Mouse (Mus musculus) small intestine, adult 2 months (tissue): ENCODE measurements around the gene Zfp324. TPM values are rescaled to one million over a fixed set of nuclear protein-coding genes. Genes with fewer than 3 reads are reported as not detected.
"Not testable (repeated sequence)": the region's sequence is repeated elsewhere in the genome, so short reads cannot be mapped to it uniquely, and the experiment has no call there.

Experiments
- H3K27ac ChIP-seq: fragments of 200-500 bp; 2 replicates; pipeline ENCODE4 v1.5.1; 2012; ENCODE audit warnings: low read depth, low read length, control low read depth, inconsistent platforms; ENCODE audit not compliant: insufficient read depth
- H3K27me3 ChIP-seq: fragments of 200-500 bp; 2 replicates; pipeline ENCODE4 v1.6.1; 2012; ENCODE audit warnings: mild to moderate bottlenecking, moderate library complexity, low read length, inconsistent platforms; ENCODE audit not compliant: control insufficient read depth, insufficient read depth
- H3K36me3 ChIP-seq: fragments of 200-500 bp; 2 replicates; pipeline ENCODE4 v1.6.1; 2012; ENCODE audit warnings: mild to moderate bottlenecking, low read length, control low read depth, inconsistent platforms; ENCODE audit not compliant: control insufficient read depth, insufficient read depth
- H3K4me1 ChIP-seq: fragments of 200-500 bp; 2 replicates; pipeline ENCODE4 v1.6.1; 2012; ENCODE audit warnings: low read length, inconsistent platforms, mixed read lengths; ENCODE audit not compliant: control insufficient read depth, insufficient read depth, insufficient read length
- H3K4me3 ChIP-seq: fragments of 200-500 bp; 2 replicates; pipeline ENCODE4 v1.5.1; 2012; ENCODE audit warnings: low read depth, mild to moderate bottlenecking, control low read depth, inconsistent platforms, low read length, moderate library complexity
- CTCF ChIP-seq: fragments of 200-500 bp; IDR thresholded peaks from 2 replicates; pipeline ENCODE4 v1.5.1; 2012; ENCODE audit warnings: low read depth, mild to moderate bottlenecking, control low read depth, inconsistent platforms, low read length, moderate library complexity, mixed read lengths; ENCODE audit not compliant: insufficient replicate concordance, insufficient read length; ENCODE audit errors: extremely low read depth
- POLR2A ChIP-seq: fragments of 200-500 bp; IDR thresholded peaks from 2 replicates; pipeline ENCODE4 v1.6.1; 2012; ENCODE audit warnings: low read depth, mild to moderate bottlenecking, control low read depth, inconsistent platforms, low read length, moderate library complexity
- WGBS: fragments of 180-500 bp; shearing (Covaris S2); methylation state at CpG from one replicate; pipeline ENCODE4 v1.1.7; 2018; 5-methylcytosine and 5-hydroxymethylcytosine counted together
- polyA plus RNA-seq: library from polyadenylated mRNA; depleted of rRNA; stranded (reverse); fragments of >200 nt; gene quantifications from 2 replicates; pipeline ENCODE4 v1.2.3, GENCODE M21; 2012; rRNA removed

Gene Zfp324
- polyA plus RNA-seq: 3.1 and 3.5 TPM in 2 replicates

- H3K36me3 ChIP-seq: peaks cover 13% of the 10 kb centered on the region
- peak within 1 kb of the TSS; percentile 85 for H3K27ac ChIP-seq
- under 1% methylated on average over 23 of the region's 23 CpGs for WGBS
- H3K4me1 ChIP-seq: peaks cover 10% of the 10 kb centered on the region; the same call in 1 of the 2 replicates
- H3K4me3 ChIP-seq: peak within 1 kb of the TSS; percentile 79
- H3K27me3 ChIP-seq: no peaks in the 10 kb centered on the region
- TF ChIP-seq CTCF (no peak), POLR2A (peak; percentile 61)
Observed at GRCm38 (mm10) chr7:12965678-12966091, at the start of gene Zfp324. TSS of gene Zfp324 (plus strand) at chr7:12965838.

DNA sequence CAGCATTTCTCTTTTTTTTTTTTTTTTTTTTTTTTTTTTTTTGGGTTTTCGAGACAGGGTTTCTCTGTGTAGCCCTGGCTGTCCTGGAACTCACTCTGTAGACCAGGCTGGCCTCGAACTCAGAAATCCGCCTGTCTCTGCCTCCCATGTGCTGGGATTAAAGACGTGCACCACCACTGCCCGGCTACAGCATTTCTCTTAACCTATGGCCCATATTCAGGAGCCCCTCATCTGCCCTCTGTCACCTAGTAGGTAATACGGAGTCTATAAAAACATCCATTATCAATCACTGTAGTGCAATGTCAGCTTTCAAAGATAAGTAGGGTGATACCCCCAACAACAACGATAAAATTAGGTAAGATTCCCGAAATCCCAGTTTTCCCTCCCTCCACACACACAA is 45.1 kb upstream of the Zfp324 start:
- not testable (repeated sequence) for H3K27me3 ChIP-seq, H3K4me1 ChIP-seq, H3K27ac ChIP-seq, H3K4me3 ChIP-seq
- H3K36me3 ChIP-seq: peaks cover 19% of the 10 kb centered on the region
- WGBS: 70% methylated on average over 7 of the region's 8 CpGs

- Histone ChIP-seq H3K4me1 (no peaks in the 10 kb centered on the region; the same call in 1 of the 2 replicates), H3K4me3 (peak overlapping the region; percentile 83)
- 0% methylated on average over 3 of the region's 3 CpGs for WGBS
Observed at GRCm38 (mm10) chr7:12921318-12921704, 44.3 kb upstream of the Zfp324 start.

GRCm38 (mm10) chr7:12921705-12922465 is 43.8 kb upstream of the Zfp324 start, which contains the start of gene Rps5:
TSS of gene Rps5 (plus strand) at chr7:12922290.
- no peaks in the 10 kb centered on the region for H3K27me3 ChIP-seq

More at GRCm38 (mm10) chr7:12921318-12921704, 44.3 kb upstream of the Zfp324 start:
- no peak for TF ChIP-seq POLR2A
- Histone ChIP-seq H3K27me3 (no peaks in the 10 kb centered on the region), H3K36me3 (peaks cover 28% of the 10 kb centered on the region), H3K27ac (peak overlapping the region; percentile 91)

DNA sequence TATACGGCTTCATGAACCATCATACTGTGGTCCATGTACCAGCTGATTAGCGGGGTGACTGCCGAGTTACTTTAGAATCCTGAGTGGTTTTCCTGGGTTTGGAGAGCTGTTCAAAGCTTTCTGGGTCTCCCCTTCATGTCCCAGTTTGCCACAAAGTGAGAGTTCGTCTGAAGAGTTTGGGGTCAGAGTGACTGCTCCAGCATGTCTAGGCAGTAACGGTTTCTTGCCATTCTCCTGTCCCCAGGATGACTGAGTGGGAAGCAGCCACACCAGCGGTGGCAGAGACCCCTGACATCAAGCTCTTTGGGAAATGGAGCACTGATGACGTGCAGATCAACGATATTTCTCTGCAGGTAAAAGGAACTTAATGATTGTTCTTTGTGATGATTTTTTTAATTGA is 42.9 kb upstream of the Zfp324 start:
- no peaks in the 10 kb centered on the region; the same call in 1 of the 2 replicates for H3K27me3 ChIP-seq
- WGBS: 2% methylated on average over 8 of the region's 8 CpGs
- H3K27ac ChIP-seq: no peak overlapping the region
- peaks cover 34% of the 10 kb centered on the region for H3K36me3 ChIP-seq
- no peak for TF ChIP-seq POLR2A
- no peak for TF ChIP-seq CTCF
- peak overlapping the region; percentile 88 for H3K4me3 ChIP-seq
- peaks cover 1% of the 10 kb centered on the region for H3K4me1 ChIP-seq

More at GRCm38 (mm10) chr7:12921705-12922465, 43.8 kb upstream of the Zfp324 start, which contains the start of gene Rps5:
- H3K27ac ChIP-seq: peak within 1 kb of the TSS; percentile 91
- under 1% methylated on average over 55 of the region's 55 CpGs for WGBS
- TF ChIP-seq POLR2A (peak; percentile 74), CTCF (peak; percentile 61)
- no peaks in the 10 kb centered on the region; the same call in 1 of the 2 replicates for H3K4me1 ChIP-seq
- H3K4me3 ChIP-seq: peak within 1 kb of the TSS; percentile 88
- H3K36me3 ChIP-seq: peaks cover 32% of the 10 kb centered on the region

DNA sequence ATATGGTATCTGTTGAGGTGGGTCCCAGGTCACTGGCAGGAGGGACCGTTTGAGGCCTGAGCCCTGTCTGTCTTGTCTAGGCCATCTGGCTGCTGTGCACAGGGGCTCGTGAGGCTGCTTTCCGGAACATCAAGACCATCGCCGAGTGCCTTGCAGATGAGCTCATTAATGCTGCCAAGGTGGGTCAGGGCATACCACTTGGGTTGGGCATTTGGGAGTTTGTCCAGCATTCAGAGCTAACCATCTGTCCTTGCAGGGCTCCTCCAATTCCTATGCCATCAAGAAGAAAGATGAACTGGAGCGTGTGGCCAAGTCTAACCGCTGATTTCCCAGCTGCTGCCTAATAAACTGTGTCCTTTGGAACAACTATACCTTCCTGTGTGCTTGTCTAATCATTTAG is 39.3 kb upstream of the Zfp324 start:
- Histone ChIP-seq H3K4me3 (no peak overlapping the region), H3K27me3 (no peaks in the 10 kb centered on the region; the same call in 1 of the 2 replicates), H3K36me3 (peaks cover 34% of the 10 kb centered on the region), H3K27ac (no peak overlapping the region), H3K4me1 (peaks cover 7% of the 10 kb centered on the region)
- TF ChIP-seq POLR2A: no peak
- TF ChIP-seq CTCF: no peak
- 61% methylated on average over 7 of the region's 7 CpGs for WGBS

GRCm38 (mm10) chr7:12927191-12927680 is 38.4 kb upstream of the Zfp324 start, which contains the start of gene Rnf225:
TSS of gene Rnf225 (plus strand) at chr7:12927416.
- TF ChIP-seq POLR2A: no peak
- TF ChIP-seq CTCF: no peak
- H3K36me3 ChIP-seq: peaks cover 34% of the 10 kb centered on the region
- peak within 1 kb of the TSS; percentile 38 for H3K4me3 ChIP-seq
- peaks cover 7% of the 10 kb centered on the region for H3K4me1 ChIP-seq
- no peaks in the 10 kb centered on the region; the same call in 1 of the 2 replicates for H3K27me3 ChIP-seq
- 23% methylated on average over 8 of the region's 8 CpGs for WGBS
- no peak within 1 kb of the TSS for H3K27ac ChIP-seq
